Mouse (Mus musculus): Measurements from ENCODE around the gene Pbx4. TPM values are rescaled to one million over a fixed set of nuclear protein-coding genes. Genes with fewer than 3 reads are reported as not detected.

The Pbx4 gene
- polyA plus RNA-seq, 1 experiment from 2014 or later, result 5.4 TPM

- Histone ChIP-seq H3K9me3 (replicated peaks; ENCODE audit: control insufficient read depth, low read length) (no peaks in the 10 kb centered on the region), H3K9ac (ENCODE audit: low read length) (no peak overlapping the region), H3K4me3 (ENCODE audit: low read length) (no peak overlapping the region), H3K4me1 (ENCODE audit: control insufficient read depth, insufficient read depth, low read length) (peaks cover 32% of the 10 kb centered on the region), H3K36me3 (ENCODE audit: control insufficient read depth, insufficient read depth) (peaks cover 8% of the 10 kb centered on the region), H3K27ac (ENCODE audit: low read length) (no peak overlapping the region), H3K27me3 (ENCODE audit: control insufficient read depth, insufficient read depth, low read length) (no peaks in the 10 kb centered on the region), H3K4me2 (ENCODE audit: low read depth, low read length) (no peak overlapping the region)
- ATAC-seq (replicated peaks; ENCODE audit: extremely low read depth, insufficient read depth, low FRiP score), result no peak
- 63% methylated on average over 4 of the region's 4 CpGs for WGBS
Measured at GRCm38 (mm10) chr8:69895772-69896451, 63.6 kb downstream of the Pbx4 start.

- H3K36me3 ChIP-seq (ENCODE audit: control insufficient read depth, insufficient read depth), result peaks cover 8% of the 10 kb centered on the region
- no peak overlapping the region for H3K4me3 ChIP-seq (ENCODE audit: low read length)
- no peak overlapping the region for H3K27ac ChIP-seq (ENCODE audit: low read length)
- H3K4me1 ChIP-seq (ENCODE audit: control insufficient read depth, insufficient read depth, low read length), result peaks cover 44% of the 10 kb centered on the region
- H3K27me3 ChIP-seq (ENCODE audit: control insufficient read depth, insufficient read depth, low read length), result no peaks in the 10 kb centered on the region
- no peak for ATAC-seq (replicated peaks; ENCODE audit: extremely low read depth, insufficient read depth, low FRiP score)
- 78% methylated on average over 6 of the region's 6 CpGs for WGBS
- no peaks in the 10 kb centered on the region for H3K9me3 ChIP-seq (replicated peaks; ENCODE audit: control insufficient read depth, low read length)
- no peak overlapping the region for H3K4me2 ChIP-seq (ENCODE audit: low read depth, low read length)
- 0 out of 2 replicates have a peak overlapping the region, but pooled peaks have one; percentile 19 for H3K9ac ChIP-seq (ENCODE audit: low read length)
Measured at GRCm38 (mm10) chr8:69897857-69898256, 65.6 kb downstream of the Pbx4 start.

- Histone ChIP-seq H3K4me2 (ENCODE audit: low read depth, low read length) (peak overlapping the region; percentile 84), H3K9ac (ENCODE audit: low read length) (no peak overlapping the region), H3K9me3 (replicated peaks; ENCODE audit: control insufficient read depth, low read length) (no peaks in the 10 kb centered on the region), H3K36me3 (ENCODE audit: control insufficient read depth, insufficient read depth) (no peaks in the 10 kb centered on the region; the same call in 1 of the 2 replicates), H3K27me3 (ENCODE audit: control insufficient read depth, insufficient read depth, low read length) (no peaks in the 10 kb centered on the region), H3K27ac (ENCODE audit: low read length) (no peak overlapping the region), H3K4me1 (ENCODE audit: control insufficient read depth, insufficient read depth, low read length) (peaks cover 46% of the 10 kb centered on the region), H3K4me3 (ENCODE audit: low read length) (no peak overlapping the region)
- ATAC-seq (replicated peaks; ENCODE audit: extremely low read depth, insufficient read depth, low FRiP score), result no peak
- 79% methylated on average over 2 of the region's 2 CpGs for WGBS
Measured at GRCm38 (mm10) chr8:69899876-69900275, 67.6 kb downstream of the Pbx4 start.

- Histone ChIP-seq H3K9ac (ENCODE audit: low read length) (peak overlapping the region; percentile 82), H3K9me3 (replicated peaks; ENCODE audit: control insufficient read depth, low read length) (no peaks in the 10 kb centered on the region), H3K4me3 (ENCODE audit: low read length) (peak overlapping the region; percentile 79), H3K36me3 (ENCODE audit: control insufficient read depth, insufficient read depth) (no peaks in the 10 kb centered on the region; the same call in 1 of the 2 replicates), H3K4me2 (ENCODE audit: low read depth, low read length) (peak overlapping the region; percentile 84), H3K27ac (ENCODE audit: low read length) (peak overlapping the region; percentile 87), H3K27me3 (ENCODE audit: control insufficient read depth, insufficient read depth, low read length) (no peaks in the 10 kb centered on the region), H3K4me1 (ENCODE audit: control insufficient read depth, insufficient read depth, low read length) (peaks cover 42% of the 10 kb centered on the region)
- WGBS, result 14% methylated on average over 12 of the region's 12 CpGs
- ATAC-seq (replicated peaks; ENCODE audit: extremely low read depth, insufficient read depth, low FRiP score), result peak; percentile 2; the same call in 1 of the 2 replicates
Measured at GRCm38 (mm10) chr8:69900895-69901451, 68.7 kb downstream of the Pbx4 start.

GRCm38 (mm10) chr8:69901484-69902162 lies 69.3 kb downstream of the Pbx4 start:
- Histone ChIP-seq H3K27me3 (ENCODE audit: control insufficient read depth, insufficient read depth, low read length) (no peaks in the 10 kb centered on the region), H3K4me2 (ENCODE audit: low read depth, low read length) (peak overlapping the region; percentile 84), H3K27ac (ENCODE audit: low read length) (peak overlapping the region; percentile 87), H3K9me3 (replicated peaks; ENCODE audit: control insufficient read depth, low read length) (no peaks in the 10 kb centered on the region), H3K4me3 (ENCODE audit: low read length) (peak overlapping the region; percentile 79), H3K4me1 (ENCODE audit: control insufficient read depth, insufficient read depth, low read length) (peaks cover 42% of the 10 kb centered on the region), H3K36me3 (ENCODE audit: control insufficient read depth, insufficient read depth) (no peaks in the 10 kb centered on the region; the same call in 1 of the 2 replicates), H3K9ac (ENCODE audit: low read length) (peak overlapping the region; percentile 85)
- WGBS, result 2% methylated on average over 41 of the region's 41 CpGs
- peak; percentile 74 for ATAC-seq (replicated peaks; ENCODE audit: extremely low read depth, insufficient read depth, low FRiP score)

- ATAC-seq (replicated peaks; ENCODE audit: extremely low read depth, insufficient read depth, low FRiP score), result peak; percentile 15; the same call in 1 of the 2 replicates
- WGBS, result 4% methylated on average over 89 of the region's 89 CpGs
- peak within 1 kb of the TSS; percentile 79 for H3K4me3 ChIP-seq (ENCODE audit: low read length)
- peak within 1 kb of the TSS; percentile 87 for H3K27ac ChIP-seq (ENCODE audit: low read length)
- peak within 1 kb of the TSS; percentile 84 for H3K4me2 ChIP-seq (ENCODE audit: low read depth, low read length)
- H3K9ac ChIP-seq (ENCODE audit: low read length), result peak within 1 kb of the TSS; percentile 85
- no peaks in the 10 kb centered on the region for H3K9me3 ChIP-seq (replicated peaks; ENCODE audit: control insufficient read depth, low read length)
- peaks cover 41% of the 10 kb centered on the region for H3K4me1 ChIP-seq (ENCODE audit: control insufficient read depth, insufficient read depth, low read length)
- H3K36me3 ChIP-seq (ENCODE audit: control insufficient read depth, insufficient read depth), result no peaks in the 10 kb centered on the region; the same call in 1 of the 2 replicates
- no peaks in the 10 kb centered on the region for H3K27me3 ChIP-seq (ENCODE audit: control insufficient read depth, insufficient read depth, low read length)
Measured at GRCm38 (mm10) chr8:69902163-69903062, 70.1 kb downstream of the Pbx4 start, which contains the start of the genes Tssk6, Ndufa13 and Yjefn3. Tssk6 (plus strand) TSS chr8:69902184. Ndufa13 (minus strand) TSS chr8:69902558. Yjefn3 (minus strand) TSS chr8:69902712.

- Histone ChIP-seq H3K4me1 (ENCODE audit: control insufficient read depth, insufficient read depth, low read length) (peaks cover 35% of the 10 kb centered on the region), H3K9me3 (replicated peaks; ENCODE audit: control insufficient read depth, low read length) (no peaks in the 10 kb centered on the region), H3K4me2 (ENCODE audit: low read depth, low read length) (peak overlapping the region; percentile 84), H3K27ac (ENCODE audit: low read length) (peak overlapping the region; percentile 87), H3K4me3 (ENCODE audit: low read length) (peak overlapping the region; percentile 79), H3K27me3 (ENCODE audit: control insufficient read depth, insufficient read depth, low read length) (no peaks in the 10 kb centered on the region), H3K36me3 (ENCODE audit: control insufficient read depth, insufficient read depth) (peaks cover 6% of the 10 kb centered on the region), H3K9ac (ENCODE audit: low read length) (peak overlapping the region; percentile 85)
- WGBS, result under 1% methylated on average over 43 of the region's 45 CpGs
- ATAC-seq (replicated peaks; ENCODE audit: extremely low read depth, insufficient read depth, low FRiP score), result peak; percentile 87
Measured at GRCm38 (mm10) chr8:69903063-69903542, 70.8 kb downstream of the Pbx4 start.

- Histone ChIP-seq H3K27ac (ENCODE audit: low read length) (no peak overlapping the region), H3K9ac (ENCODE audit: low read length) (no peak overlapping the region), H3K4me3 (ENCODE audit: low read length) (no peak overlapping the region), H3K4me2 (ENCODE audit: low read depth, low read length) (no peak overlapping the region), H3K27me3 (ENCODE audit: control insufficient read depth, insufficient read depth, low read length) (no peaks in the 10 kb centered on the region), H3K4me1 (ENCODE audit: control insufficient read depth, insufficient read depth, low read length) (peaks cover 35% of the 10 kb centered on the region), H3K36me3 (ENCODE audit: control insufficient read depth, insufficient read depth) (peaks cover 15% of the 10 kb centered on the region), H3K9me3 (replicated peaks; ENCODE audit: control insufficient read depth, low read length) (no peaks in the 10 kb centered on the region)
- no peak for ATAC-seq (replicated peaks; ENCODE audit: extremely low read depth, insufficient read depth, low FRiP score)
- WGBS, result 76% methylated on average over 8 of the region's 8 CpGs
Measured at GRCm38 (mm10) chr8:69904096-69904495, 71.8 kb downstream of the Pbx4 start.

Data from heart, embryonic 16.5 days (tissue).